ENCODE assay signal across 34 mouse cellular contexts in the genomic region with DNA sequence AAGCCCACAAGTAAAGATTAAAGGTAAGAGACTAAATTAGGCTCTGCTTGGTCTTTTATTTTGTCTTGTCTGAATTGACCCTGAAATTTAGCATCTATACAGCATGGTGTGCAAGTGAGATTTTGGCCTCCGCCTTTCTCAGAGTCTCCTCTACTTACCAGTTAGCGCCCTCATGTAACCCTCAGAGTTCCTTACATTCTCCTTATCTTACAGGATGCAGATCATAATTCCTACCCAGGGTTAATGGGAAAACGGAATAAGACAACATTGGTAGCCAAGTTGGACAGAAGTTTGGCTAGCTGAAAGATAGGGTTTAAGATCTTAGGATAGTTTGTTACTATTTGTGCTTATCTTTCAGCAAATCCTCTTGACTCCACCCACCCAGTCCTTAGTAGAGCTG. TPM values are rescaled to one million over a fixed set of nuclear protein-coding genes. Genes with fewer than 3 reads are reported as not detected.
"Had no signal": no experiment of that assay in that cellular context is flagged by ENCODE, and none has a peak within 500 bp of the region (broad histone marks: within the 10 kb centered on the region; RNA-seq: fewer than 3 reads in every experiment).

No protein-coding gene starts in this region.

- H3K27me3 ChIP-seq: midbrain, embryonic 15.5 days; neural tube, embryonic 12.5 days had no signal

- H3K9me3 ChIP-seq: limb, embryonic 10.5 days; limb, embryonic 12.5 days; limb, embryonic 13.5 days; limb, embryonic 15.5 days; liver, embryonic 12.5 days; liver, embryonic 13.5 days; liver, embryonic 15.5 days; lung, embryonic 15.5 days; megakaryocyte, embryonic 14.5 days; midbrain, embryonic 10.5 days; midbrain, embryonic 12.5 days; midbrain, embryonic 13.5 days; midbrain, embryonic 15.5 days; neural tube, embryonic 12.5 days had no signal

- H3K27ac ChIP-seq: limb, embryonic 10.5 days; limb, embryonic 12.5 days; limb, embryonic 13.5 days; limb, embryonic 15.5 days; liver, embryonic 12.5 days; liver, embryonic 13.5 days; liver, embryonic 14.5 days; liver, embryonic 15.5 days; lung, embryonic 15.5 days; macrophage; midbrain, embryonic 10.5 days; midbrain, embryonic 12.5 days; midbrain, embryonic 13.5 days; neural tube, embryonic 12.5 days had no signal

- H3K36me3 ChIP-seq: limb, embryonic 10.5 days; limb, embryonic 12.5 days; limb, embryonic 13.5 days; limb, embryonic 15.5 days; liver, embryonic 12.5 days; liver, embryonic 13.5 days; liver, embryonic 15.5 days; lung, embryonic 15.5 days; midbrain, embryonic 10.5 days; midbrain, embryonic 12.5 days; midbrain, embryonic 13.5 days; midbrain, embryonic 15.5 days; neural tube, embryonic 12.5 days had no signal

- DNase-seq: left cerebral cortex, postnatal 4 days; liver; liver, embryonic 13.5 days; liver, postnatal 0 days; lung, adult 18-20 months; lung, adult 2 months; lung, embryonic 14.5 days; lung, postnatal 10 days; lung, postnatal 14 days; lung, postnatal 36 days; lung, postnatal 4 days; midbrain, embryonic 14.5 days had no signal

- H3K4me3 ChIP-seq: limb, embryonic 10.5 days; limb, embryonic 12.5 days; limb, embryonic 13.5 days; limb, embryonic 15.5 days; liver, embryonic 12.5 days; liver, embryonic 13.5 days; liver, embryonic 15.5 days; lung, embryonic 15.5 days; megakaryocyte, embryonic 14.5 days; midbrain, embryonic 10.5 days; midbrain, embryonic 12.5 days; midbrain, embryonic 13.5 days; midbrain, embryonic 15.5 days; myocyte; neural tube, embryonic 12.5 days had no signal

- H3K4me1 ChIP-seq: liver, embryonic 12.5 days; liver, embryonic 13.5 days; liver, embryonic 15.5 days had no signal

- H3K9ac ChIP-seq: limb, embryonic 12.5 days; limb, embryonic 13.5 days; limb, embryonic 15.5 days; liver, embryonic 12.5 days; liver, embryonic 13.5 days; liver, embryonic 14.5 days; liver, embryonic 15.5 days; liver, postnatal 0 days; lung, embryonic 14.5 days; lung, embryonic 15.5 days; midbrain, embryonic 12.5 days; midbrain, embryonic 13.5 days; midbrain, embryonic 15.5 days; neural tube, embryonic 12.5 days had no signal

- ATAC-seq: liver, embryonic 12.5 days; liver, postnatal 0 days; lung, postnatal 0 days; midbrain, embryonic 13.5 days; midbrain, embryonic 15.5 days had no signal

- H3K4me2 ChIP-seq: limb, embryonic 12.5 days; limb, embryonic 13.5 days; limb, embryonic 15.5 days; liver, embryonic 11.5 days; liver, embryonic 12.5 days; liver, embryonic 13.5 days; liver, embryonic 15.5 days; lung, embryonic 14.5 days; lung, embryonic 15.5 days; midbrain, embryonic 11.5 days; midbrain, embryonic 12.5 days; midbrain, embryonic 13.5 days; neural tube, embryonic 12.5 days had no signal

RNA-seq across cellular contexts. Expression of a gene that starts 17.1 kb away (rescaled TPM):
- total RNA-seq: megakaryocyte, adult 5-6 weeks; megakaryocyte-erythroid progenitor cell, adult 5-6 weeks; monocyte, adult 5-6 weeks had no signal
- polyA plus RNA-seq: macrophage had no signal
